Mouse (Mus musculus) left cerebral cortex, postnatal 4 days (tissue): ENCODE measurements at regions not wholly inside any gene's neighbourhood (a gene's known extent, or its start where the extent isn't known, plus 50 kb on each side); places are given as distances from the start of the nearest gene placed in this dataset.

Source experiments
- DNase-seq: peaks from one replicate; pipeline ENCODE4 v3.0.0-alpha.2; 2022
- intact Hi-C: fragments of 180-260 bp; cut with DNase I; formaldehyde crosslinking; loops from one replicate; pipeline ENCODE4 v1.15.1; 2025

- peak; percentile 20 for DNase-seq
- intact Hi-C loops, result no loop called here
Measured at GRCm38 (mm10) chr9:47253836-47254657, 255.5 kb downstream of the Gm4791 start.

GRCm38 (mm10) chr9:47265946-47266490 lies 264.0 kb upstream of the Cadm1 start:
- peak; percentile 84 for DNase-seq
- intact Hi-C loops, result no loop called here

- peak; percentile 69 for DNase-seq
- intact Hi-C loops, result no loop called here
Measured at GRCm38 (mm10) chr9:47276303-47277005, 253.5 kb upstream of the Cadm1 start.

- DNase-seq, result peak; percentile 48
- intact Hi-C loops, result no loop called here
Measured at GRCm38 (mm10) chr9:47279410-47279809, 250.6 kb upstream of the Cadm1 start.

GRCm38 (mm10) chr9:47280146-47280545 lies 249.8 kb upstream of the Cadm1 start:
- DNase-seq, result peak; percentile 75
- intact Hi-C loops, result no loop called here

- intact Hi-C loops, result no loop called here
- DNase-seq, result peak; percentile 61
Measured at GRCm38 (mm10) chr9:47280598-47280997, 249.4 kb upstream of the Cadm1 start.

GRCm38 (mm10) chr9:47283746-47284455 lies 246.1 kb upstream of the Cadm1 start:
- no peak for DNase-seq
- intact Hi-C loops, result no loop called here

GRCm38 (mm10) chr9:47286930-47287722 lies 242.8 kb upstream of the Cadm1 start:
- DNase-seq, result no peak
- intact Hi-C loops, result no loop called here

GRCm38 (mm10) chr9:47288587-47289199 lies 241.3 kb upstream of the Cadm1 start:
- DNase-seq, result no peak
- intact Hi-C loops, result no loop called here

- DNase-seq, result peak; percentile 50
- intact Hi-C loops, result no loop called here
Measured at GRCm38 (mm10) chr9:47300633-47301032, 229.3 kb upstream of the Cadm1 start.

- intact Hi-C loops, result no loop called here
- peak; percentile 95 for DNase-seq
Measured at GRCm38 (mm10) chr9:47307125-47307751, 222.7 kb upstream of the Cadm1 start.

- DNase-seq, result peak; percentile 93
- intact Hi-C loops, result no loop called here
Measured at GRCm38 (mm10) chr9:47307752-47308500, 222.0 kb upstream of the Cadm1 start.

- intact Hi-C loops, result no loop called here
- DNase-seq, result no peak
Measured at GRCm38 (mm10) chr9:47313433-47313832, 216.5 kb upstream of the Cadm1 start.

GRCm38 (mm10) chr9:47314236-47314635 lies 215.7 kb upstream of the Cadm1 start:
- intact Hi-C loops, result no loop called here
- no peak for DNase-seq

GRCm38 (mm10) chr9:47320345-47320744 lies 209.6 kb upstream of the Cadm1 start:
- no peak for DNase-seq
- intact Hi-C loops, result no loop called here

- intact Hi-C loops, result no loop called here
- DNase-seq, result no peak
Measured at GRCm38 (mm10) chr9:47321106-47321789, 208.7 kb upstream of the Cadm1 start.

GRCm38 (mm10) chr9:47322293-47322692 lies 207.7 kb upstream of the Cadm1 start:
- intact Hi-C loops, result no loop called here
- peak; percentile 18 for DNase-seq

- intact Hi-C loops, result no loop called here
- DNase-seq, result peak; percentile 13
Measured at GRCm38 (mm10) chr9:47323051-47323450, 206.9 kb upstream of the Cadm1 start.
